10 mouse cellular contexts compared by ENCODE assay signal in the genomic region with DNA sequence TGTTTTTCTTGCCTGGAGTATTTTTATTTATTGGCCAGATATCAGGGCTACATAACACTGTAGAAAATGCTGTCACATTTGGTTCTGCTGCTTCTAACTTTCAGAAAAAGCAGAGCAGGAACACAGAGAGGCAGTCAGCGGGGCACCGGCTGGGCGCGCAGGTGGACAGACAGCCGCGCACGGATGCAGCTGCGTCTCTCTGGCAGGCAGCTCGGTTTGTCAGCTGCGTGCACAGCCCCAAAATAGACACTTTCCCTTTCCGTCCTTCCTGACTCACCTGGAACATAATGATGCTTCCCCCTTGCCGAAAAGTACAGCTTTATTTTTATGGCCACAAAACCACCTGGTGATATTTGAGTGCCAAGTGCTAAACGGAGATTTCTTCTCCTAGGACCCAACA.
DNase-seq lines count a peak whose midpoint lies in the region.
"Had no signal": no experiment of that assay in that cellular context is flagged by ENCODE, and none has a peak within 500 bp of the region (broad histone marks: within the 10 kb centered on the region; RNA-seq: fewer than 3 reads in every experiment).

No protein-coding gene starts in this region.

- peak; percentile 8 to 12 for DNase-seq in layer of hippocampus, adult 18-20 months (ENCODE audit: low spot score in 2 of 2)
- no peak for DNase-seq in layer of hippocampus, adult 9-10 months (ENCODE audit: low spot score)
- DNase-seq in testis, postnatal 14 days (ENCODE audit: low spot score): peak; percentile 9
- no peak for DNase-seq in testis, postnatal 10 days (ENCODE audit: low spot score)
- DNase-seq in cerebellum, postnatal 25 days: peak; percentile 62 to 72
- DNase-seq in kidney, adult 11 months: no peak
- no peak for DNase-seq in thymus, postnatal 4 days
- DNase-seq: adrenal gland, adult 2 months; kidney, postnatal 10 days; spleen, adult 18-20 months had no signal

Comparison
In these comparisons a context has a peak if more than half of its experiments do, and no peak if none do; other contexts are left out.
1. DNase-seq: peak in layer of hippocampus, adult 18-20 months (2 of 2), testis, postnatal 14 days (single experiment) and cerebellum, postnatal 25 days (2 of 2); none in layer of hippocampus, adult 9-10 months (single experiment), testis, postnatal 10 days (single experiment), kidney, adult 11 months (single experiment) and thymus, postnatal 4 days (single experiment).